Mouse (Mus musculus) cerebellum, postnatal 4 days (tissue): ENCODE data around the gene Alg13.

Experiments used
- DNase-seq, 2 experiments: peaks; one replicate each; pipeline ENCODE4 v3.0.0; 2022; ENCODE audit warnings: low spot score in 2 of 2, mixed read lengths in 1 of 2

The Alg13 gene

DNA sequence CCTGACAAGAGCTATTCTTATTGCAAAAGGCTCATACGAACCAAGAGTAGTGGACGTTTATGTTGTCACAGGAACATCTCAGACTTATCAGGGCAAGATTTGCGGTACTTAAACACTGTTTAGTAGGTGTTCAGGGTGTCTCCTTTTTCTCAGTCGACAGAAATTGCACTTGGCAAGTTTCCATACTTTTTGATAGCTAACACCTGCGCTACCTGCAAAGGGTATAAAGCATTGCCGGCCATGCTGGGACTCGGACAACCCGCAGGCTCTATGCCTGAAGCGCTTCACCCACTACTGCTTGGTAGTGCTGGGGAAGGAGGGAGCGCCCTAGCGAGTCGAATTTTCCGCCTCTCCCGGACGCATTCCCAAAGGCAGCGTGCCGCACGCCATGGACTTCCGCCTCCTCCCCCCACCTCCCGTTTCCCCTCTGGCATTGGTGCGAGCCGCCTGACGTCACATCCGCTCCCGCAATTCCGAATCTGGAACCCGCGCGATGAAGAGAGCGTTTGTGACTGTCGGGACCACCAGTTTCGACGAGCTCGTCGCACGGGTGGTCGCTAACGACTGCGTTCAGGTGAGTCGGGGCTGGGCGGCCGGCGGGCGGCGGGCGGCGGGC, at the start of gene Alg13:
Gene Alg13 (plus strand): TSS at position 257 of the 616 bp plus-strand sequence.
- peak; percentile 54 to 74 for DNase-seq

DNA sequence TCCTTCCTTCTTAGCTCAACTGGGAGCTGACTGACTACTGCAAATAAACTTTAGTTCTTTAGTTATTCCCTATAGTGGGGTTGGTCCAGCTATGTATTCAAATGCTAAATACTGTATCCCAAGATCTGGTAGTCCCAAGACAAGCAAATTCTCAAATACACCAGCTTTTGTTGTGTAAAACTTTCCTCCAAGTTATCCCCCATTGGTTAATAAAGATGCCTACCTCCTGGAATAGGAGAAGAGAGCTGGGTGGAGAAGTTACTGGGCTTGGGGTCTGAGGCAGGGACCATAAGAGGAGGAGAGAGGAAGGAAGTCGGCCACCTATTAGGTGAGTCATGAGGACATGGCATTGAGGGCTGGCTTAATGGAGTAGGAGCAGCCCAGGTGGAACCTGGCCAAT, 49.0 kb upstream of the Alg13 start:
- DNase-seq: no peak

DNA sequence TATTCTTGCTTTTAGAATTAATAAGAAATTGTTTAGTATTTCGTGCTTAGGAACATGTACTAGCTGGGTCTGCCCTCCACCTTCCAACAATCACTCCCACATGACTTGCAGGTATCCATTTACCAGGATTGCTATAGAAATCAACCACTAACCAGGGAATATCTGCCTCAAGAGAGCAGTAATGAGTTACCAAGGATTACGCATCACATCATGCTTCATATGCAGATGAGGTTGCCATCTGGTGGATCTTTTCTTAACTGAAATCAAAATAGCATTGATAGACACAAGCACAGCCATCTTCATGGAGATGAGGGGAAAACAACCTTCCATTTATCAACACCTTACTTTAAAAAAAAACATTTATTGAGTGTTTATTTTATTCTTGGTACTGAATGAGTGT, 16.1 kb upstream of the Alg13 start:
- DNase-seq: no peak

DNA sequence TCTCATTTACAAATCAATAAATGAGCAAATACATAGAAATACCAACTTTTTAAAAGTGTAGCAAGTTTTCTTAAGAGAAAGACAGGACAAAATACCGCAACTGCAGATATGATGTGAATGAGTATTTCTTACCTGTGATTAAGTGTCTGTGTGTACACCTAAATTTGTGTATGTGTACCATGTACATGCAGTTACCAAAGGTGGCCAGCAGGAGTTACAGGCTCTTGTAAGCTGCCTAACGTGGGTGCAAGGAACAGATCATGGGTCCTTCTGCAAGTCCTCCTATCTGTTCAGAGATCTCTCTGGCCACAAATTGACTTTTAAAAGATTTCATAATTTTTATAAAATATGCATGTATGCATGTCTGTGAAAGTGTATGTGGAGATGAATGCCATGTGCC, 11.9 kb upstream of the Alg13 start:
- no peak for DNase-seq

DNA sequence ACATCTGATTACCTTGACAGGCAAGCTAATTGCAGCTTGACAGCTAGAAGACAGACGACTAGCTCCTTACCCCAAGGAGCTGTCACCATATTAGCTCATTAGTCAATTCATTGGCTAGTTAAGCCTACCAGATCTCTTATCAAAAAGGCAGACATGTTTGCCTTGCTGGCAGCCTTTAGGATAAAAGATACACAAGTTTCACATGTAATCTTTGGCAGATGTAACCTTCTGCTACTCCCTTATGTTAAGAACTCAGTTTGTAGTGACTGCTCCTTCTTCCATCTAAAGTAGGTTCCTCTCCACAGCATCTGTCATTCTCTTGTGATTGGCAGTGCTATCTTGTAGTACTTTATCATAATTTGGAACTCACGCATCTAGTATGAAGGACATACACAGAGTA, 3.6 kb upstream of the Alg13 start:
- no peak for DNase-seq

DNA sequence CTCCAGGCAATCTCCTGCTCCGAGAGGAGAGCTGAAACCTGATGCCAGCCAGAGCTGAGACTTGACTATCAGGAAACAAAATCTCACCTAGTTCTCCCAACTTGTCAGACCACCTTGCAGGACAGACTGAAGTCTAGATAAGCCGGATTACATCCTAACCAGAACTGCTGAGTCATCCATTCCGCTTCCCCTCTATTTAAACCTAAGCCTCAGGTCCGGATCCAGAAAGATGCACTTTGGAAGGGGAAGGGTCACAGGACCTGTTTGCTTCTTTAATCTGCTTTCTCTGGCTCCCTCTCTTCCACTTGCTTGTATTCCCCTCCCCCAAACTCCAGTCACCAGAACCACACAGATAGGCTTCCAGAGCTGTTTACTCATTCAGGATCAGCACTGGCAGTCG, 2.6 kb upstream of the Alg13 start:
- DNase-seq: no peak

DNA sequence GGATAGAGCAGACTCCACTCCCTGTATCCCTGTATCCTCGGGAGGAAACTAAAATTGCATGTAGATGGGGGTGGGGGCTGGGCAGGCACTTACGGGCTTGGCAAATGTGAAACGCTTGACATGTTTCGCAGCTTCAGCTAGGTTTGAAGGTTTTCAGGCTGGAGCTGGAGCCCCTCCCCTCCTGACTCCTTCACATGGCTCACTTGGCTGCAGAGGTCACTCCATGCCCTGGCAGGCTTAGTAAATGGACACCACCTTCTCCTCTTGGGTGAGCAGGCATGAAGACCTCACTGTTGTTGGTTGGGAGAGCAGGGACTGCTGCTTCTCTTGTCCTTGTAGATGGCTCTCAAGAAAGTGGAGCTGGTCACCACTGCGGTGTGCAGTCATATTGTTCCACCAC, 1.6 kb upstream of the Alg13 start:
- DNase-seq: no peak

DNA sequence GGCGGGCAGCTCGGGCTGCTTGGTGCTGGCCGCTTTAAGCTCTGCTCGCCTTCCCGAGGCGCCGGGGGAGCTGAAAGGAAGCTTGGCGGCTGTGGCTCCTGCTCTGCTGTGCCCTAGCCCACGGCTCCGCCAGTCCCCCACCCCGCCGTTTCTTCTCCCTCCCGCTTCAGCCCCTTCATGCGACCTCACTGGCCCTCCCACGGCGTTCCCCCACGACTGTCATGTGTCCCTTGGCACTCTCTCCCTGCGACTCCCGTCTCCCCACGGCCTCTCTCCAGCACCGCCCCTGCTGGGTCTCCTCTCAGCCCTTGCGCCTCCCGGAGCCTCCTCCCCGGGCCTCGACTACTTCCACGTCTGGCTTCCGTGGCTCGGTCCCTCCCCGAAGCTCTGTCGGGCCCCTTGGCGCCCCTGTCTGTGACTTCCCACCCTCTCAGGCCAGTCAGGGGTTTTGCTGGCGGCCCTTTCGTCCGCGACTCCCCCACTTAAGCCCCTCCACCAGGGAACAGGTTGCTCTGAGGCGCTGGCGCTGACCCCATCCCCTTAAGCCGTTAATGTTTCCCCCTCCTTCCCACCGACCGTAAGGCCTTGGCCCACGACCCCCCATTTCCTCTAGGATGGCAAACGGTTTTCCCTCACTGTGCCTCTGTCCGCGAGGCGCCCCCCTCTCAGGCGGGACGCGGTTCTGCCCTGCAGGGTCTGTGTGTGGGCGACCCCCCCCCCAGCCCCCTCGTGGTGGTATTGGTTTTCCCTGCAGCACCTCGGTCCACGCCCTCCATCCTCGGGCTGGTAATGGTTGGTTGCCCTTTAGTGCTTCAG, 768 bp downstream of the Alg13 start:
- DNase-seq: no peak

DNA sequence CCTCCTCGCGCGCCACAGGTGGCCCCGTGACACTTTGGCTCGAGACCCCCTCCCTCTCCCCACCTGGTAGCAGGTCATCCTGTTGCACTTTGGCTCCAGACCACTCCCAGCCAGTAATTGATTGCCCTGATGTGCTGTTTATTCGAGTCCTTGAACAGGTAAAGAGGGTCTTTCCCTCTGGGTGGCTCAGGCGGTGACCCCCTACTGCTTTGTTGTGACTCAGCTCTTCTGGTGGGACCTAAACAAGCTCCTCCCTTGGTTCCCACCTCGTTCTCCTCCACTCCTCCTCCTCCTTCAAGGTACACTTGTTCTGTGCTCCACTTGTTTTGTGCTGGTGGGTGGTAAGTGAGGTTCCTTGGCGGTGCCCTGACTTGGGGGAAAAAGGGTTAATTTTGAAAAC, 1.8 kb downstream of the Alg13 start:
- no peak for DNase-seq

DNA sequence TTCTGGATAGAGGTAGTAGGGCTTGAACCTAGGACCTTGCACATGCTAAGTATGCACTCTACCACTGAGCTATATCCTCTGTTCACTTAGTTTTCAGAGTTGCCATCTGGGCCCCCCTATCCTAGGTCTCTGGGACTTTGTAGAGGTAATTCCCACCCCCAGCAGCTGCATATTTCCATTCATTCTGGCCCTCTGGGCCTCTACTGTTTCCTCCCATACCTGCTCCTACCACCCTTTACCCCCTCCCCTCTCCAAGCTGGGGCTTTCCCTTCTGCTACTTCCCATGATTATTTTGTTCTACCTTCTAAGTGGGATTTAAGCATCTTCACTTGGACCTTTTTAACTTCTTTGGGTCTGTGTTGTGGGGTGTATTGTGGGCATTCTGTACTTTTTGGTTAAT, 7.8 kb downstream of the Alg13 start:
- no peak for DNase-seq

DNA sequence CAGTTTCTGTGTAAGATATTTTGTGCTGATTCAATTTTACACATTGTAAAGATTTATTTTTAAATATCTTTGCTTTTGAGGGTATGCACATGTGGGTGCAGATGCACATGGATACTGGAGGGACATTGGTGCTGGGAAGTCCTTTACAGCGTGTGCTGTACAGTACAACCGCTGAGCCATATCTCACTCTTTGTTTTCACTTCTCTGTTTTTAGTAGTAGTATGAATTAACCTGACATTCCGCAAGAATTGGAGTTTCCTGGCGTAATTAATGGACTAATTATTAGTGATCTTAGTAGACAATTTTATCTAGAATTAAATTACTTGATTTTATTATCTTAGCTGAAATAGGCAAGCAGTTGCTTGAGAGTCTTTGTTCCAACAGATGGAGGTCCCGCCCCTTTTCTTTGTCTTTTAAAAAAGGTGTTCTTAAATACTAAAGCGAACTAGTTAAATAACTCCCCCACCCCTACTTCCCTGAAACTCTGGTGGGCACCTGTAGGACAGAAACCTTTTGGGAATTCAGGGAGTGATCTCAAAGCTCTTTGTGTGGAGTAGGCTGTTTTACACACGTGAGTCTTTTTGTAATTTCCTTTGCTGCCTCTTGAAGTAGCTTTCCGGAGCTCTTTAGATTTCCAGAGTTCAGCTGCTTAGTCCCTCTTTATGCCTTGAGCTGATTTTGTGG, 17.9 kb downstream of the Alg13 start:
- no peak for DNase-seq

DNA sequence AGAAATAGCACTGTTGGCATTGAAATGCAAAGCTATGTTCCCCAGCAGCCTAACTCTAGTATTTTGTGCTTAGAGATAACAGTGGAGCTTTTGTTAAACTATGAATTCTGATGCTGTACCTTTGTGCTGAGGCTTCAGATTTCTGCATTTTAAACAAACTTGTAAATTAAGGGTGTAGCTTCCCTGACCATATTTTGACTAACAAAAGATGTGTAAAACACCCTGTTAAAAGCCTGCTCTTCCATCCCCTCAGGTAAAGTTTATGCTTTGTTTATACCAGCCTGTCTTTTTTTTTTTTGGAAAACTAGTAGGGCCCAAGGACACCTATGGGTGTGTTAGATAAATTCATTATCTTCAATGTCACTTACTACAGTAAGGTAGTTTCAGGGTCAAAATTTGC, 20.3 kb downstream of the Alg13 start:
- DNase-seq: no peak

DNA sequence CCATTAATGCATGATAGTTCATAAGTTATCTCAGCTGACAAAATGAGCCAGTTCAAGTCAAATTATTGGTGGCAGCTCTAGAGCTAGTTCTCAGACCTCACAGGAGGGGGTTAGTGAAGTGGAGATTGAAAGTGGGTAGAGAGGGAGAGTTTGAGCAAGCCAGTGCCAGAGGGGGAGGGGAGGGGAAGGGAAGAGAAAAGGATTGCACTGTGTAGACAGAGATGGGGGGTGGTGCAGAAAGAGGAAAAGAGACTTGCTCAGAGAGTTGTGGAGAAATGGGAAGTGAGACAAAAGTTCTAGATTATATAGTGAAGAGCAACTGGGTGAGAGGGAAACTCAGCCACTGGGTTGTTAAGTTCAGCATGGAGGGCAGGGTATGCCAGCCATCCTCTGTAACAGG, 20.8 kb downstream of the Alg13 start:
- no peak for DNase-seq

DNA sequence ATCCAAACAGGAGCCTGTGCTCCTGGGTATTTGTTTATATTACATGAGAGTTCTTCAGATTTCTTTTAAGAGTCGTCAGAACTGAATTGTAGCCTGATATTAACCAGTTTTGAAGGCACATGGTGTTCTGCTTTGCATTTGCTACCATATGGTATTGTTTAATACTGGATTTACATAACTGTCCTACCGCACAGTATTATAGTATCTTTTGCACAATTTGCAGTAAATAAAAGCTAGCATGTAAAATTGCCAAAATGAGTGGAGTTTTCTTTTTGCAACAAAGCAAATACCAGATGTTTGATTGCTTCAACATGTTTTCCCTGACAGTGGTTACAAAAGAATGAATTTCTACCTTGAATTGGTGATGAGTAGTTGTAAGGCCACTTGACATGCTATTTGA, 56.6 kb downstream of the Alg13 start:
- no peak for DNase-seq

DNA sequence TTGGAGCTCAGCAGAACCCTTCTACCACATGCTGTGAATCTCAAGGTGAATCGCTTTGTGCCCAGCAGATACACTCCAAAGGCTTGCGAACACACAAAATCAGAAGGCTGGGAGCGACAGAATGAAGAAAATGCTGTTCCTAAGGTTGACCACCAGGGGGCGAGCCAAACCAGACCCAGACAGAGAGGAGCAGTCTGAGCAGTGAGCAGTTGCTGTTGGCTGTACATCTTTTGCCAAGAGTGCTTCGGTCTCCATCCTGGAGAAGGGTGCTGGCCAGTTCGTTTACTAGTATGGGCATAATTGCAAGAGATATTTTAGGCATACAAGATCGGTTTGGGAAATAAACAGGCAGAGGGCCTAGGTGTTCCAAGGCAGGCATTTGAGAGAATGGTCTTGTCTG, 85.9 kb downstream of the Alg13 start:
- DNase-seq: peak; percentile 33 to 37

DNA sequence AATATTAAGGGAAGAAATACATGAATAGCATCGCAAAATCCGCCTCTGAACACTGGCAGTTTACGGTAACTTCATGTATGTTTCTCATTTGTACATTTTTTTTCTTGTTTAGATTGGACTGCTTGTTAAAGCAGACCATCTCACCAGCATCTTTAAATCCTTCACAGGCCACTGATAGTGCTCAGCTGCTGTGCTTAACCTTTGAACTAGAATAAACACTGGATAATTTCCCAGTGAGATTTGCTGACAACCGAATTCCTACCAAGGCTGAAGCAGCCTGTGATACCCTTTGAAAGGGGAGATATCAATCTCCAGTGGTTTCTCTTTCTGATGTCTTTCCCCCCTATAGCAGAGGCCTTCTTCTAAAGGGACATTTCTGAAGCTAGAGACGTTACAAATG, 90.4 kb downstream of the Alg13 start:
- no peak for DNase-seq

DNA sequence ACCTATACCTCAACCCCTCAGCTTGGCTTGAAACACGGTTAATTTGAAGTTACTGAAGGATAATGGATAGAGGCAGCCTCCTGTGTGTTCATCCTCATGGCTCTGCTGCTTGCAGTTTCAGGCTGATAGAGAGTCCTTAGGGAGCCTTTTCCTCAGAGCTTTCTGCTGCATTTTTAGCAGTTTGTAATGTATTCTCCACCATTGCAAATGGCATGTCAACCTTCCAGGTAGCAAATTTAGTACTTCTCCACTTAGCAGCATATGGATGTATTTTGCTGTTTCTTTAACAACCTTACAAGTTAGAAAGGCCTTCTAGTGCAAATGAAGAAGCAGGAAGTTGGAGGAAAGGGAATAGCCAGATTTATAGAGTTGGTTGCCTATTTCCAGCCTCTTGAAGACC, 102.7 kb downstream of the Alg13 start:
- DNase-seq: no peak

DNA sequence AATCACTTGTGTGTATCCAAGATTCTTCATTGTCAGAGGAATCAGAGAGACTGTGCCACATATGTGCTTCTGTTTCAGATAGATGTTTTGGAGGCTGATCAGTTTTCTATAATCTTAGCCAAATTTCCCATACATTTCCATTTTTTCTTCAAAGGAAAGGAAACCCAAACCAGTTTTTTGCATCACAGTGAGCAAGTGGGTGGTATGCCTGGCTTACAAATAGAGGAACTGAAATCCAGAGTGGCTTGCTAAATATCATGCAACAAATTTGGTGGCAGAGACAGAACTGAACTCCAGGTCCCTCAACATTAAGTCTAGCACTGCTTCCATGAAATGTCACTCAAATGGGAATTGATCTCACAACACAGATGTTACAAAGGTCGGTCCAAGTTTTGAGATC, 103.5 kb downstream of the Alg13 start:
- DNase-seq: no peak

DNA sequence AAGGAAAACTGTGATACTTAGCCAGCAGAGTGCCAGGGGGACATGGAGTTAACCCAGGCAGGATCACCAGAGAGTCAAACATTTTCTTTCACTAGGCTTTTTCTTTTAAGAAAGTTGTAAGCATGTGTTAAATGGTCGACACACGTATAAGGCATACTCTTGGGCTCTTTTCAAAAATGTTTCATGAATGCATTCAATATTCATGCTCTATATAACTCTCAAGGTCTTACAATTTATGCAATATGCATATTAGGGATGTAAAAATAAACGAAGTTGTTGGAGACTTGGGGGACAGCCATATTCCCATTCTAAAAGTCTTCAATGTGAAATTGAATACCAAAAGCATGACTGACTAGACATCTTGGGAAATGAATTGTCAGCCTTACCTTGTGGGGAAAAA, 106.2 kb downstream of the Alg13 start:
- no peak for DNase-seq
